Mouse (Mus musculus): ENCODE results near the gene Dhrs9. TPM values are rescaled to one million over a fixed set of nuclear protein-coding genes. Genes with fewer than 3 reads are reported as not detected.

Dhrs9 gene
- polyA plus RNA-seq, 1 experiment, result not detected

- DNase-seq (ENCODE audit: low read depth), result peak; percentile 22
- TF ChIP-seq POLR2A (IDR thresholded peaks at IDR 0.05; ENCODE audit: borderline replicate concordance, extremely low read depth, insufficient read depth, insufficient read length, poor library complexity, severe bottlenecking) (no peak), CTCF (IDR thresholded peaks at IDR 0.05; ENCODE audit: borderline replicate concordance, extremely low read depth, insufficient read depth, insufficient read length) (no peak)
Measured at GRCm38 (mm10) chr2:69426081-69426480, 45.8 kb downstream of the Dhrs9 start.

- no peak for DNase-seq (ENCODE audit: low read depth)
- TF ChIP-seq POLR2A (IDR thresholded peaks at IDR 0.05; ENCODE audit: borderline replicate concordance, extremely low read depth, insufficient read depth, insufficient read length, poor library complexity, severe bottlenecking) (no peak), CTCF (IDR thresholded peaks at IDR 0.05; ENCODE audit: borderline replicate concordance, extremely low read depth, insufficient read depth, insufficient read length) (no peak)
Measured at GRCm38 (mm10) chr2:69427141-69427540, 46.9 kb downstream of the Dhrs9 start.

- peak; percentile 89 for DNase-seq (ENCODE audit: low read depth)
- peak; percentile 72; the same call in 1 of the 2 replicates for TF ChIP-seq CTCF (IDR thresholded peaks at IDR 0.05; ENCODE audit: borderline replicate concordance, extremely low read depth, insufficient read depth, insufficient read length)
- no peak for TF ChIP-seq POLR2A (IDR thresholded peaks at IDR 0.05; ENCODE audit: borderline replicate concordance, extremely low read depth, insufficient read depth, insufficient read length, poor library complexity, severe bottlenecking)
Measured at GRCm38 (mm10) chr2:69428116-69428515, 47.9 kb downstream of the Dhrs9 start.

- DNase-seq (ENCODE audit: low read depth), result no peak
- no peak for TF ChIP-seq CTCF (IDR thresholded peaks at IDR 0.05; ENCODE audit: borderline replicate concordance, extremely low read depth, insufficient read depth, insufficient read length)
Measured at GRCm38 (mm10) chr2:69441656-69442055, 61.4 kb downstream of the Dhrs9 start.

GRCm38 (mm10) chr2:69445896-69446472 lies 65.7 kb downstream of the Dhrs9 start:
- peak; percentile 77 for DNase-seq (ENCODE audit: low read depth)
- TF ChIP-seq CTCF (IDR thresholded peaks at IDR 0.05; ENCODE audit: borderline replicate concordance, extremely low read depth, insufficient read depth, insufficient read length) (no peak), POLR2A (IDR thresholded peaks at IDR 0.05; ENCODE audit: borderline replicate concordance, extremely low read depth, insufficient read depth, insufficient read length, poor library complexity, severe bottlenecking) (no peak)

- TF ChIP-seq CTCF (IDR thresholded peaks at IDR 0.05; ENCODE audit: borderline replicate concordance, extremely low read depth, insufficient read depth, insufficient read length) (no peak), POLR2A (IDR thresholded peaks at IDR 0.05; ENCODE audit: borderline replicate concordance, extremely low read depth, insufficient read depth, insufficient read length, poor library complexity, severe bottlenecking) (no peak)
- DNase-seq (ENCODE audit: low read depth), result no peak
Measured at GRCm38 (mm10) chr2:69448581-69448980, 68.3 kb downstream of the Dhrs9 start.

GRCm38 (mm10) chr2:69451128-69451527 lies 70.9 kb downstream of the Dhrs9 start:
- no peak for TF ChIP-seq CTCF (IDR thresholded peaks at IDR 0.05; ENCODE audit: borderline replicate concordance, extremely low read depth, insufficient read depth, insufficient read length)
- TF ChIP-seq POLR2A (IDR thresholded peaks at IDR 0.05; ENCODE audit: borderline replicate concordance, extremely low read depth, insufficient read depth, insufficient read length, poor library complexity, severe bottlenecking), result no peak
- DNase-seq (ENCODE audit: low read depth), result no peak

Other genes with a start within 250 kb of the Dhrs9 start
- 0.63 TPM in 2 replicates for gene Nostrin, start 244.6 kb upstream of the Dhrs9 start, polyA plus RNA-seq (2012; rRNA removed)
- 22.3 and 37.1 TPM in 2 replicates for gene Spc25, start 174.3 kb upstream of the Dhrs9 start, polyA plus RNA-seq (2012; rRNA removed)
- 0.08 and 0.18 TPM in 2 replicates for gene G6pc2, start 169.4 kb upstream of the Dhrs9 start, polyA plus RNA-seq (2012; rRNA removed)
- gene Abcb11, start 37.8 kb upstream of the Dhrs9 start, polyA plus RNA-seq (2012; rRNA removed), result 0.04 and 0.11 TPM in 2 replicates
- gene Lrp2, start 205.6 kb downstream of the Dhrs9 start, polyA plus RNA-seq (2012; rRNA removed), result 2.0 and 3.4 TPM in 2 replicates